ENCODE assay signal across 13 mouse cellular contexts in the genomic region with DNA sequence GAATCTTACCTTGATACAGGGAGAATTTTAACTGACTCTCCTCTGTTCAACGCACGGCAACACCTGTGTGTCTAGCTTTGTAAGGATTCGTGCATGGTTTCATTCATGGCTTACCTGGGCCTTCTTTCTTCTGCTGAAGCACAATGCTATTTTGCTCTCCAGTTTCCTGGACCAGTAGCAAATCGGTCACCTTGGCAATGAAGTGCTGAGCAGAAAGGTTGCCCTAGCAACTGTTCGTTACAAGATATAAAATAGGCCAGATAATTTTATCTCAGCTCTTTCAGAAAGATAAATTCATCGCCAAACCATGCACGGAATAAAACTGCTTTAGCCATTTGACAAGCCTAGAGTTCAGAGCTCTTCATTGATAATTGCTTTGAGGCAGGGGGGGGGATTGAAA.
DNase-seq lines count a peak whose midpoint lies in the region; TF ChIP-seq lines count a peak whose summit lies in the region.
"Had no signal": no experiment of that assay in that cellular context is flagged by ENCODE, and none has a peak within 500 bp of the region (broad histone marks: within the 10 kb centered on the region; RNA-seq: fewer than 3 reads in every experiment).

No protein-coding gene starts in this region.

- DNase-seq in left cerebral cortex, adult 2 months (ENCODE audit: extremely low spot score in 1 of 2, low spot score in 2 of 2) = peak in 1 of 2 experiments; percentile 12
- DNase-seq in left cerebral cortex, postnatal 4 days = no peak
- DNase-seq in frontal cortex, adult 2 months (ENCODE audit: extremely low spot score in 1 of 2, low spot score in 1 of 2) = peak; percentile 21 to 56
- DNase-seq in layer of hippocampus, adult 8-10 months (ENCODE audit: low spot score in 2 of 2) = peak; percentile 17 to 32
- peak; percentile 37 to 75 for DNase-seq in right cerebral cortex, postnatal 10 days (ENCODE audit: low spot score in 2 of 2)
- no peak for DNase-seq in yolk sac, embryonic 10.5 days (ENCODE audit: low spot score)
- DNase-seq in heart, adult 2 months = no peak
- DNase-seq: adrenal gland, adult 2 months; embryo, embryonic 11 days; kidney, postnatal 14 days; liver, embryonic 13.5 days; thymus, adult 2 months had no signal

- no peak for TF ChIP-seq POLR2A in heart, adult 2 months (IDR thresholded peaks at IDR 0.05; ENCODE audit: insufficient read depth, low read depth, low read length)

- H3K36me3 ChIP-seq in heart, adult 2 months (ENCODE audit: control insufficient read depth, insufficient read depth, low read length) = no peaks in the 10 kb centered on the region
- H3K36me3 ChIP-seq: hindbrain, embryonic 10.5 days; liver, embryonic 13.5 days had no signal

- TF ChIP-seq CTCF in left cerebral cortex, adult 2 months (IDR thresholded peaks at IDR 0.05) = no peak
- TF ChIP-seq CTCF in heart, adult 2 months (IDR thresholded peaks at IDR 0.05) = no peak

- WGBS in heart, adult 2 months = 83% methylated on average over 7 of the region's 7 CpGs

- TF ChIP-seq EP300 in heart, adult 2 months (IDR thresholded peaks at IDR 0.05; ENCODE audit: insufficient read depth, low read depth, low read length) = no peak

- no peaks in the 10 kb centered on the region for H3K79me2 ChIP-seq in heart, adult 2 months (replicated peaks; ENCODE audit: control insufficient read depth, insufficient read depth, low read length)

- no peak overlapping the region for H3K9ac ChIP-seq in heart, adult 2 months (ENCODE audit: low read depth, low read length)
- H3K9ac ChIP-seq: liver, embryonic 13.5 days had no signal

- H3K27ac ChIP-seq in left cerebral cortex, adult 2 months = peak overlapping the region; percentile 40; the same call in 1 of the 2 replicates
- no peak overlapping the region for H3K27ac ChIP-seq in heart, adult 2 months
- H3K27ac ChIP-seq: hindbrain, embryonic 10.5 days; liver, embryonic 13.5 days had no signal

- H3K4me3 ChIP-seq in left cerebral cortex, adult 2 months = no peak overlapping the region
- no peak overlapping the region for H3K4me3 ChIP-seq in heart, adult 2 months
- H3K4me3 ChIP-seq: hindbrain, embryonic 10.5 days; liver, embryonic 13.5 days had no signal

- H3K4me1 ChIP-seq in heart, adult 2 months (ENCODE audit: control insufficient read depth, insufficient read depth, low read length) = no peaks in the 10 kb centered on the region
- H3K4me1 ChIP-seq: hindbrain, embryonic 10.5 days; liver, embryonic 13.5 days had no signal

- H3K27me3 ChIP-seq in heart, adult 2 months (ENCODE audit: control insufficient read depth, insufficient read depth, low read length) = no peaks in the 10 kb centered on the region
- H3K27me3 ChIP-seq: liver, embryonic 13.5 days had no signal

- intact Hi-C loops in left cerebral cortex, adult 2 months (cut with DNase I) = no loop called here
- intact Hi-C loops in left cerebral cortex, postnatal 4 days (cut with DNase I) = no loop called here
- intact Hi-C loops in heart, adult 2 months (cut with DNase I) = no loop called here

Comparison
In these comparisons a context has a peak if more than half of its experiments do, and no peak if none do; other contexts are left out.
1. DNase-seq: peak in frontal cortex, adult 2 months (2 of 2), layer of hippocampus, adult 8-10 months (2 of 2) and right cerebral cortex, postnatal 10 days (2 of 2); none in left cerebral cortex, postnatal 4 days (single experiment), yolk sac, embryonic 10.5 days (single experiment) and heart, adult 2 months (0 of 2).